Mouse (Mus musculus): ENCODE measurements around the gene Hddc3. TPM values are rescaled to one million over a fixed set of nuclear protein-coding genes. Genes with fewer than 3 reads are reported as not detected.

Gene Hddc3
- total and polyA plus RNA-seq, 3 experiments = 2.6 to 12.6 (median 5.5) TPM

DNA sequence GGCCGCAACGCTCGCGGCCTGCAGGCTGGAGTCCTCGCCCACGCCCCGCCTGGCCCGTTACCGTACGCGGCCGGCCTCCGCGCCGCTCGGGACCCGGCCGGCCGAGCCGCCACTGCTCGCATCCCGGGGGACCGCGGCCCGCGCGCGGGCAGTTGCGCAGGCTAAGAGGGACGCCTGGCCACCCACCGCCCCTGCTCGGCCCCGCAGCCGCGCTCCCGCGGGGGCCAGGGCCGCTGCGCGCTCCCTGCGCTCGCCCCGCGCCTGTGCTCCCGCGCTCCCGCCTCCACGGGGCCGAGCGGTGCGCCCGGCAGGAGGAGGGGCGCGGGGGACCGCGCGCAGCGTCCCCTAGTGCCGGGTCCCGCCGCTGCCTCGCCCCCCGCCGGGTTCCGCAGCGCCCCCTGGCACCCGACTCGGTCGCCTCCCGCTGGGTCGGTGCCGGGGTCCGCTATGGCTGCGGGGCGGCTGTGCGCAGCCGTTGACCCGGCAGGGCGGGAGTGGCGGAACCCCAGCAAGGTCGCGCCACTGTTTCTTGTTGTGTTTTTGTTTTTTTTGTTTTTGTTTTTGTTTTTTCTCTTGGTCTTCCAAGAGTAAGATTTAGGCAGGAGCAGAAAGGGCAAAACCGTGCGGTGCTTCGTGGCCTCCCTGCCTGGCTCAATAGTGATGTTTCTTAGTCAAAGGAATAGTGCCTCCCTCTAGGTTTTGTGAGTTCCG, 28.3 kb downstream of the Hddc3 start, which contains the start of gene Man2a2:
Gene Man2a2, minus strand, starts transcription at position 335 of the 711 bp plus-strand sequence.
- dilution Hi-C loops (cut with MboI; ENCODE audit: extremely low pct_ligation_motif_present, extremely low pct_unique_long_range_greater_than_20kb, low sequenced_read_pairs) = no loop called here
- H3K9me3 ChIP-seq (replicated peaks; ENCODE audit: low read length) = no peaks in the 10 kb centered on the region
- in situ Hi-C loops (cut with MboI; ENCODE audit: low pct_ligation_motif_present, low pct_unique_long_range_greater_than_20kb, low sequenced_read_pairs) = loop anchor here (10.0 kb wide), 1 partner anchor 226 kb away; no protein-coding TSS in a partner anchor
- H3K79me2 ChIP-seq (replicated peaks; ENCODE audit: control insufficient read depth, extremely low read depth, insufficient read depth, poor library complexity, severe bottlenecking) = peaks cover 6% of the 10 kb centered on the region
- H3K9ac ChIP-seq (ENCODE audit: insufficient read depth, low read depth) = peak within 1 kb of the TSS; percentile 95
- H3K27ac ChIP-seq (ENCODE audit: insufficient read depth, low read depth) = peak within 1 kb of the TSS; percentile 61; the same call in 1 of the 2 replicates
- TF ChIP-seq UBTF (IDR thresholded peaks at IDR 0.05; ENCODE audit: low read depth, low read length) = peak; percentile 68
- TF ChIP-seq USF1 (IDR thresholded peaks at IDR 0.05; ENCODE audit: low read depth, low read length) = no peak
- 0 out of 2 replicates have a peak, but pooled peaks have one; percentile 34 for TF ChIP-seq MXI1 (IDR thresholded peaks at IDR 0.05; ENCODE audit: low read depth, low read length)
- TF ChIP-seq CTCF (conservative IDR thresholded peaks at IDR 0.05 in 1 of 2, IDR thresholded peaks at IDR 0.05 in 1 of 2; ENCODE audit: low read depth in 2 of 2, low read length in 2 of 2) = peak in 1 of 2 experiments; percentile 99; a peak in 2 of 4 replicates
- peak; percentile 66 for TF ChIP-seq NRF1 (IDR thresholded peaks at IDR 0.05; ENCODE audit: low read depth, low read length)
- no peak for TF ChIP-seq USF2 (conservative IDR thresholded peaks at IDR 0.05; ENCODE audit: low read depth, low read length)
- TF ChIP-seq ELF1 (IDR thresholded peaks at IDR 0.05; ENCODE audit: low read depth, low read length) = peak; percentile 66
- peak; percentile 70; the same call in 1 of the 2 replicates for TF ChIP-seq MEF2A (IDR thresholded peaks at IDR 0.05; ENCODE audit: borderline replicate concordance, low read depth, low read length)
- TF ChIP-seq EP300 (IDR thresholded peaks at IDR 0.05; ENCODE audit: low read length) = no peak
- TF ChIP-seq SMC3 (IDR thresholded peaks at IDR 0.05; ENCODE audit: low read depth, low read length) = peak; percentile 57
- TF ChIP-seq MAZ (IDR thresholded peaks at IDR 0.05; ENCODE audit: low read depth, low read length) = no peak; the same call in 1 of the 2 replicates
- TF ChIP-seq TCF12 (IDR thresholded peaks at IDR 0.05; ENCODE audit: low read depth, low read length) = peak; percentile 75
- peak; percentile 68 for TF ChIP-seq NELFE (IDR thresholded peaks at IDR 0.05; ENCODE audit: low read depth, low read length)
- peak; percentile 31; the same call in 1 of the 2 replicates for TF ChIP-seq IRF4 (IDR thresholded peaks at IDR 0.05; ENCODE audit: low read depth, low read length)
- TF ChIP-seq ETS1 (conservative IDR thresholded peaks at IDR 0.05; ENCODE audit: low read depth, low read length) = no peak
- peak; percentile 48 for TF ChIP-seq POLR2A (IDR thresholded peaks at IDR 0.05; ENCODE audit: low read depth, low read length)
- DNase-seq (ENCODE audit: extremely low read depth) = no peak
- H3K36me3 ChIP-seq (replicated peaks in 1 of 2; ENCODE audit: control insufficient read depth in 1 of 2, insufficient read depth in 1 of 2, low read length in 1 of 2) = peaks cover 24 to 25% of the 10 kb centered on the region in 2 experiments
- peak within 1 kb of the TSS; percentile 81 to 93 (median 88) for H3K4me3 ChIP-seq (replicated peaks in 1 of 3; ENCODE audit: low read depth in 2 of 3, low read length in 2 of 3, poor library complexity in 1 of 3)
- H3K4me1 ChIP-seq (ENCODE audit: control insufficient read depth in 1 of 2, insufficient read depth in 2 of 2) = peaks cover 23 to 74% of the 10 kb centered on the region in 2 experiments
- no peaks in the 10 kb centered on the region for H3K27me3 ChIP-seq (replicated peaks)
- H3K4me2 ChIP-seq (ENCODE audit: insufficient read depth, low read depth, poor library complexity, severe bottlenecking) = peak within 1 kb of the TSS; percentile 80

DNA sequence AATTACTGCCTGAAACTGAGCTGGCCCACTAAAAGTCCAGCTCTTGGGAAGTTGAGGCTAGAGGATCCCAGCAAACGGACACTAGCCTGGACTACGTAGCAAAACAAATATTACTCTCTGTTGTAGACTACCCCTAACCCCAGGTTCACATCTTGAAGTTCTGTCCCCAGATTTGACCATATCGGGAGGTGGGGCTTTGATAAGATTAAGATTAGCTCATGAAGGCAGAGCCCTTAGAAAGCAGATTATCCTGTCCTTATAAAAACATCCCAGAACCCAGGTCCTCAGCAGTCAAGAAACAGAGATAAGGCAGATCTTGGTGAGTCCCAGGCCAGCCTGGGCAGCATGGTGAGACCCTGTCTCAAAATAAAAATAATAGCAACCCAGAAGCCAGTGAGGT, 29.3 kb downstream of the Hddc3 start:
- Histone ChIP-seq H3K4me3 (replicated peaks in 1 of 3; ENCODE audit: low read depth in 2 of 3, low read length in 2 of 3, poor library complexity in 1 of 3) (no peak overlapping the region), H3K79me2 (replicated peaks; ENCODE audit: control insufficient read depth, extremely low read depth, insufficient read depth, poor library complexity, severe bottlenecking) (peaks cover 6% of the 10 kb centered on the region), H3K4me2 (ENCODE audit: insufficient read depth, low read depth, poor library complexity, severe bottlenecking) (no peak overlapping the region), H3K4me1 (ENCODE audit: control insufficient read depth in 1 of 2, insufficient read depth in 2 of 2) (peaks cover 27 to 82% of the 10 kb centered on the region in 2 experiments), H3K36me3 (replicated peaks in 1 of 2; ENCODE audit: control insufficient read depth in 1 of 2, insufficient read depth in 1 of 2, low read length in 1 of 2) (peaks cover 15 to 24% of the 10 kb centered on the region in 2 experiments), H3K27me3 (replicated peaks) (no peaks in the 10 kb centered on the region), H3K27ac (ENCODE audit: insufficient read depth, low read depth) (no peak overlapping the region), H3K9ac (ENCODE audit: insufficient read depth, low read depth) (no peak overlapping the region), H3K9me3 (replicated peaks; ENCODE audit: low read length) (no peaks in the 10 kb centered on the region)
- dilution Hi-C loops (cut with MboI; ENCODE audit: extremely low pct_ligation_motif_present, extremely low pct_unique_long_range_greater_than_20kb, low sequenced_read_pairs) (no loop called here), in situ Hi-C loops (cut with MboI; ENCODE audit: low pct_ligation_motif_present, low pct_unique_long_range_greater_than_20kb, low sequenced_read_pairs) (loop anchor here (10.0 kb wide), 1 partner anchor 227 kb away; no protein-coding TSS in a partner anchor)
- no peak for TF ChIP-seq ZKSCAN1 (IDR thresholded peaks at IDR 0.05; ENCODE audit: borderline replicate concordance, low read depth, low read length)
- no peak for TF ChIP-seq TCF12 (IDR thresholded peaks at IDR 0.05; ENCODE audit: low read depth, low read length)
- TF ChIP-seq BHLHE40 (IDR thresholded peaks at IDR 0.05; ENCODE audit: low read depth, low read length) = no peak
- no peak for TF ChIP-seq CTCF (conservative IDR thresholded peaks at IDR 0.05 in 1 of 2, IDR thresholded peaks at IDR 0.05 in 1 of 2; ENCODE audit: low read depth in 2 of 2, low read length in 2 of 2)
- no peak for TF ChIP-seq NRF1 (IDR thresholded peaks at IDR 0.05; ENCODE audit: low read depth, low read length)
- TF ChIP-seq MYC (IDR thresholded peaks at IDR 0.05; ENCODE audit: low read depth, low read length) = no peak
- no peak for TF ChIP-seq MXI1 (IDR thresholded peaks at IDR 0.05; ENCODE audit: low read depth, low read length)
- TF ChIP-seq SMC3 (IDR thresholded peaks at IDR 0.05; ENCODE audit: low read depth, low read length) = no peak
- DNase-seq (ENCODE audit: extremely low read depth) = no peak
